Mouse (Mus musculus): ENCODE data around the gene Iqch. TPM values are rescaled to one million over a fixed set of nuclear protein-coding genes. Genes with fewer than 3 reads are reported as not detected.
A peak's percentile ranks its signal among the peaks of the same experiment; 100 is the strongest.

Gene Iqch
- polyA plus RNA-seq, 1 experiment = not detected

DNA sequence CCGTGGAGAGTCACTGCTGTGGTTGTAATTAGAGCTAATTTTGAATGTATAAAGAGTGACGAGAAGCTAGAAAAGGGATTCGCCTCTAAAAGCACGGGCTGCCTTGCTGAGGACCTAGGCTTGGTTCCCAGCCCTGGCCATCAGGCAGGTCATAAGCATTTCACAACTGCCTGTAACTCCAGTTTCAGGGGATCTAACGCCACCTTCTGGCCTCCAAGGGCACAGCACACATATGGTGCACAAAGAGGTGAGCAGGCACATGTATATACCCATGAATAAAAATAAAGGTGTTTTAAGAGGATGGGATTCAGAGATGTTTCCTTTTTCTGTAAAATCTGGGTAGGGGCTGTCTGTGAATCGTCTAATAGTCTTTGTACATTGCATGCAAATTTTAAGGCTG lies 7.9 kb upstream of the Iqch start:
- no peak overlapping the region for H3K4me3 ChIP-seq (ENCODE audit: low read depth, low read length)
- H3K27me3 ChIP-seq (ENCODE audit: control insufficient read depth, insufficient read depth, low read length, poor library complexity, severe bottlenecking) = no peaks in the 10 kb centered on the region
- no peaks in the 10 kb centered on the region for H3K9me3 ChIP-seq (replicated peaks; ENCODE audit: control insufficient read depth, insufficient read depth, low read length, poor library complexity, severe bottlenecking)
- no peaks in the 10 kb centered on the region for H3K4me1 ChIP-seq (ENCODE audit: control insufficient read depth, insufficient read depth, low read length)
- no peak overlapping the region for H3K27ac ChIP-seq (ENCODE audit: insufficient read depth, low read length)
- TF ChIP-seq CTCF (IDR thresholded peaks at IDR 0.05; ENCODE audit: low read depth, low read length) (peak; percentile 38), EP300 (IDR thresholded peaks at IDR 0.05; ENCODE audit: insufficient read depth, low read depth, low read length) (no peak)
- no peaks in the 10 kb centered on the region for H3K36me3 ChIP-seq (ENCODE audit: control insufficient read depth, insufficient read depth, low read length, poor library complexity, severe bottlenecking)
- no peak overlapping the region for H3K9ac ChIP-seq (ENCODE audit: low read depth, poor library complexity, severe bottlenecking)

DNA sequence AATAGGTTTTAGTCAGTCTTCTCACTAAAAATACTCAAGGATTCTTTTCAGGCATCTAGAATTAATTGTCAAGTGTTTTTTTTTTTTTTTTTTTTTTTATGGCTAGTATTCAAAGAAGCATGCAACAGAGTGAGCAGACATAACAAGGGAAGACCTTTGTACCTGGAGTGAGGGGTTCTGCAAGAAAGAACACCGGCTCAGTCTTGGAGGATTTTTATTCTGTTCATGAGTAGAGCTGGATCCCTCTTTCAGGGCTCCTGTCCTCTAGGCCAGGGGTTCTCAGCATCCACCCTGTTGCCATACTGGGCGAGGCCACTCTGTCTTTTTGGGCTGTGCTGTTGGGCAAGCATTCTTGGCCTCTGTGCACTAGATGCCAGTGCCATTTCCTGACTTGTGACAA lies 7.5 kb upstream of the Iqch start:
- no peaks in the 10 kb centered on the region for H3K4me1 ChIP-seq (ENCODE audit: control insufficient read depth, insufficient read depth, low read length)
- no peak overlapping the region for H3K9ac ChIP-seq (ENCODE audit: low read depth, poor library complexity, severe bottlenecking)
- H3K27me3 ChIP-seq (ENCODE audit: control insufficient read depth, insufficient read depth, low read length, poor library complexity, severe bottlenecking) = no peaks in the 10 kb centered on the region
- H3K9me3 ChIP-seq (replicated peaks; ENCODE audit: control insufficient read depth, insufficient read depth, low read length, poor library complexity, severe bottlenecking) = no peaks in the 10 kb centered on the region
- no peak for TF ChIP-seq POLR2A (IDR thresholded peaks at IDR 0.05; ENCODE audit: insufficient read depth, low read length)
- no peak for TF ChIP-seq EP300 (IDR thresholded peaks at IDR 0.05; ENCODE audit: insufficient read depth, low read depth, low read length)
- TF ChIP-seq CTCF (IDR thresholded peaks at IDR 0.05; ENCODE audit: low read depth, low read length) = no peak
- no peaks in the 10 kb centered on the region for H3K36me3 ChIP-seq (ENCODE audit: control insufficient read depth, insufficient read depth, low read length, poor library complexity, severe bottlenecking)
- no peak overlapping the region for H3K4me3 ChIP-seq (ENCODE audit: low read depth, low read length)
- no peak overlapping the region for H3K27ac ChIP-seq (ENCODE audit: insufficient read depth, low read length)

DNA sequence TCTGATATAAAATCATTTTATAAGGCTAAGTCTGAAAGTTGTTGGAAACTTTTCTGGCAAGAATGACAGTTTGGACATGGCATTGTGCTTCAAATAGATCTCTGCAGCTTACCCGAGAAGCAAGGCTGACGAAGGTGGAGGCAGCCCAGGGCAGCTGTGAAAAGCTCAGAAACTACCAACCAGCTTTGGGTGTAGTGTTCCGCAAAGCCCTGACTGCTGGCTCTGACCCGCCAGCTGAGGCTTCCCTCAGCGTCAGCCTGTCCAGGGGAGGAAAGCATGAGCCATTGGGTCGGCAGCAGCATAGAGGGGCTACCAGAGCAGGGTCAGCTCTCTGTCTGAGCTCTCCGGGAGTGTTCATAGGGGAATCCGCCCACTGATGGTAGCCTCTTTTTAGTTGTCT lies 7.0 kb upstream of the Iqch start:
- Histone ChIP-seq H3K27me3 (ENCODE audit: control insufficient read depth, insufficient read depth, low read length, poor library complexity, severe bottlenecking) (no peaks in the 10 kb centered on the region), H3K4me1 (ENCODE audit: control insufficient read depth, insufficient read depth, low read length) (no peaks in the 10 kb centered on the region), H3K4me3 (ENCODE audit: low read depth, low read length) (no peak overlapping the region), H3K9ac (ENCODE audit: low read depth, poor library complexity, severe bottlenecking) (no peak overlapping the region), H3K36me3 (ENCODE audit: control insufficient read depth, insufficient read depth, low read length, poor library complexity, severe bottlenecking) (no peaks in the 10 kb centered on the region), H3K27ac (ENCODE audit: insufficient read depth, low read length) (no peak overlapping the region), H3K9me3 (replicated peaks; ENCODE audit: control insufficient read depth, insufficient read depth, low read length, poor library complexity, severe bottlenecking) (no peaks in the 10 kb centered on the region)
- TF ChIP-seq CTCF (IDR thresholded peaks at IDR 0.05; ENCODE audit: low read depth, low read length) (no peak), POLR2A (IDR thresholded peaks at IDR 0.05; ENCODE audit: insufficient read depth, low read length) (no peak), EP300 (IDR thresholded peaks at IDR 0.05; ENCODE audit: insufficient read depth, low read depth, low read length) (no peak)

DNA sequence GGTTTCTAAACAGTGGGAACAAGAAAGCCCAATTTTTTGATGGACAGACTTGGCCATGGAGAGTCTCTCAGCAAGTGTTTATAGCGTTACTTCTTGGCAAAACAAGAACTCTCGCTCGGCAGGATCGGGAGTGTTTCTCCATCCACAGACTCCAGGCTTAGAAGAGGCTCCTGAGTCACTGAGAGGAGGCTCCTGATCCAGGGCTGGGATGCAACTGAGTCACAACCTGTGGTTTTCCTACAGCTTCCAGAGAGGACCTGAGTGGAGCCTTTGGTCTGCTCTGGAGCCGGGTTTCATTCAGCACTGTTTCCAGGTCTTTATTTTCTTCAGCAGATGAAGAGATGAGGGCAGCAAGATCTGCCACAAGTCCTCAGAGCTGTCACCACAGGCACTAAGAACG lies 5.7 kb upstream of the Iqch start:
- TF ChIP-seq CTCF (IDR thresholded peaks at IDR 0.05; ENCODE audit: low read depth, low read length) (no peak), EP300 (IDR thresholded peaks at IDR 0.05; ENCODE audit: insufficient read depth, low read depth, low read length) (no peak), POLR2A (IDR thresholded peaks at IDR 0.05; ENCODE audit: insufficient read depth, low read length) (no peak)

DNA sequence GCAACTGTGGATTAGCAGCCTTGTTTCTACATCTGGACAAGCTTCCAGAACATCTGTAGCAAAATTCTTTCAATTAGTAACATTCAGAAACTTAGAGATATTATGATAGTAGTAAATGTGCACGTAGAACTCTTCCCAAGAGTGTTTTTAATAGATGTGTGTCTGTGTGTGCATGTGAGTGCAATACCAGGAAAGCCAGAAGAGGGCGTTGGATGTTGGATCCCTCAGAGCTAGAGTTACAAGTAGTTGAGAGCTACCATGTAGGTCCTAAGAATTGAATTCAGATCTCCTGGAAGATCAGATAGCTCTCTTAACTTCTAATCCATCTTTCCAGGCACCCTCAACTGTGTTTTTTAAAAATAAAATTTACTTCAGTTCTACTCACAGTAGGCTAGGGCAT lies 4.3 kb upstream of the Iqch start:
- Histone ChIP-seq H3K36me3 (ENCODE audit: control insufficient read depth, insufficient read depth, low read length, poor library complexity, severe bottlenecking) (no peaks in the 10 kb centered on the region), H3K9ac (ENCODE audit: low read depth, poor library complexity, severe bottlenecking) (no peak overlapping the region), H3K9me3 (replicated peaks; ENCODE audit: control insufficient read depth, insufficient read depth, low read length, poor library complexity, severe bottlenecking) (no peaks in the 10 kb centered on the region), H3K4me3 (ENCODE audit: low read depth, low read length) (no peak overlapping the region), H3K27me3 (ENCODE audit: control insufficient read depth, insufficient read depth, low read length, poor library complexity, severe bottlenecking) (no peaks in the 10 kb centered on the region), H3K4me1 (ENCODE audit: control insufficient read depth, insufficient read depth, low read length) (no peaks in the 10 kb centered on the region), H3K27ac (ENCODE audit: insufficient read depth, low read length) (no peak overlapping the region)
- TF ChIP-seq EP300 (IDR thresholded peaks at IDR 0.05; ENCODE audit: insufficient read depth, low read depth, low read length) (no peak), POLR2A (IDR thresholded peaks at IDR 0.05; ENCODE audit: insufficient read depth, low read length) (no peak), CTCF (IDR thresholded peaks at IDR 0.05; ENCODE audit: low read depth, low read length) (no peak)

More for the DNA sequence above, 5.7 kb upstream of the Iqch start:
- Histone ChIP-seq H3K9ac (ENCODE audit: low read depth, poor library complexity, severe bottlenecking) (no peak overlapping the region), H3K27ac (ENCODE audit: insufficient read depth, low read length) (no peak overlapping the region), H3K4me1 (ENCODE audit: control insufficient read depth, insufficient read depth, low read length) (no peaks in the 10 kb centered on the region), H3K36me3 (ENCODE audit: control insufficient read depth, insufficient read depth, low read length, poor library complexity, severe bottlenecking) (no peaks in the 10 kb centered on the region), H3K9me3 (replicated peaks; ENCODE audit: control insufficient read depth, insufficient read depth, low read length, poor library complexity, severe bottlenecking) (no peaks in the 10 kb centered on the region), H3K27me3 (ENCODE audit: control insufficient read depth, insufficient read depth, low read length, poor library complexity, severe bottlenecking) (no peaks in the 10 kb centered on the region), H3K4me3 (ENCODE audit: low read depth, low read length) (no peak overlapping the region)

DNA sequence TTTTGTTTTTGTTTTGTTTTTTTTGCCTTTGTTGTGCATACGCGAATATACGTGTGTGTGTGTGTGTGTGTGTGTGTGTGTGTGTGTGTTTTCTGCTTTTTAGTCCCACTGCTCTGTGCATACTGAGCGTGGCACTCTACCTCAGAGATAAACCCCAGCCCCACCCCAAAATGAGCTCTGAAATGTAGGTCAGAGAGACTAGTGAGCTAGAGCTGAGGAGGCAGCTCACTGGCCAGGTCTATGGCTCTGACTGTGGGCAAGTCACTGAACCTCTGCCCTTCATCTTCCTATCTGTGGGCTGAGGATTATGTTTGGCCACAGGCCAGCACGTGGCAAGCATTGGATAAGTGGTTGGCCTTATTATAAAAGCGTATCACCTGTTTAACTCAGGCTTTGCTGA lies 1.6 kb upstream of the Iqch start:
- H3K4me3 ChIP-seq (ENCODE audit: low read depth, low read length) = no peak overlapping the region
- H3K9ac ChIP-seq (ENCODE audit: low read depth, poor library complexity, severe bottlenecking) = no peak overlapping the region
- H3K36me3 ChIP-seq (ENCODE audit: control insufficient read depth, insufficient read depth, low read length, poor library complexity, severe bottlenecking) = no peaks in the 10 kb centered on the region
- no peaks in the 10 kb centered on the region for H3K4me1 ChIP-seq (ENCODE audit: control insufficient read depth, insufficient read depth, low read length)
- no peak overlapping the region for H3K27ac ChIP-seq (ENCODE audit: insufficient read depth, low read length)
- H3K9me3 ChIP-seq (replicated peaks; ENCODE audit: control insufficient read depth, insufficient read depth, low read length, poor library complexity, severe bottlenecking) = no peaks in the 10 kb centered on the region
- H3K27me3 ChIP-seq (ENCODE audit: control insufficient read depth, insufficient read depth, low read length, poor library complexity, severe bottlenecking) = no peaks in the 10 kb centered on the region
- TF ChIP-seq CTCF (IDR thresholded peaks at IDR 0.05; ENCODE audit: low read depth, low read length) (no peak), EP300 (IDR thresholded peaks at IDR 0.05; ENCODE audit: insufficient read depth, low read depth, low read length) (no peak), POLR2A (IDR thresholded peaks at IDR 0.05; ENCODE audit: insufficient read depth, low read length) (no peak)
